Mouse (Mus musculus) embryonic facial prominence, embryonic 12.5 days (tissue): Measurements from ENCODE around the gene Ston1. TPM values are rescaled to one million over a fixed set of nuclear protein-coding genes. Genes with fewer than 3 reads are reported as not detected.
A peak's percentile ranks its signal among the peaks of the same experiment; 100 is the strongest.

ENCODE experiments used
- ATAC-seq: fragments of 200-750 bp; cut with Nextera tagmentation; 2 replicates; pipeline ENCODE4 v1.8.0; 2017; ENCODE audit not compliant: insufficient number of reproducible peaks, insufficient read depth, low FRiP score, low TSS enrichment
- H3K27ac ChIP-seq: fragments of 300-500 bp; sonication (generic); 2 replicates; pipeline ENCODE4 v1.5.1; 2016; ENCODE audit warnings: mild to moderate bottlenecking
- H3K27me3 ChIP-seq: fragments of 300-500 bp; sonication (generic); 2 replicates; pipeline ENCODE4 v1.6.1; 2016; ENCODE audit warnings: mild to moderate bottlenecking, moderate library complexity
- H3K36me3 ChIP-seq: fragments of 300-500 bp; sonication (generic); 2 replicates; pipeline ENCODE4 v1.6.1; 2016; ENCODE audit warnings: mild to moderate bottlenecking
- H3K4me1 ChIP-seq: fragments of 300-500 bp; sonication (generic); 2 replicates; pipeline ENCODE4 v1.6.1; 2016
- H3K4me2 ChIP-seq: fragments of 300-500 bp; sonication (generic); replicated peaks from 2 replicates; pipeline ENCODE4 v1.6.1; 2016; ENCODE audit warnings: mild to moderate bottlenecking, moderate library complexity
- H3K4me3 ChIP-seq: fragments of 300-500 bp; sonication (generic); 2 replicates; pipeline ENCODE4 v1.5.1; 2016; ENCODE audit warnings: mild to moderate bottlenecking
- H3K9ac ChIP-seq: fragments of 300-500 bp; sonication (generic); 2 replicates; pipeline ENCODE4 v1.6.1; 2016; ENCODE audit warnings: mild to moderate bottlenecking, moderate library complexity
- H3K9me3 ChIP-seq: fragments of 300-500 bp; sonication (generic); 2 replicates; pipeline ENCODE4 v1.6.1; 2016; ENCODE audit warnings: mild to moderate bottlenecking, moderate library complexity
- WGBS: fragments of 180-500 bp; shearing (Covaris S2); methylation state at CpG from one replicate; pipeline ENCODE4 v1.1.7; 2016; 5-methylcytosine and 5-hydroxymethylcytosine counted together
- polyA plus RNA-seq: library from polyadenylated mRNA; unstranded; fragments of >200 nt; fragmentation: Nextera tagmentation; extraction: Ambion mirVana; gene quantifications from 2 replicates; pipeline ENCODE4 v1.2.1, GENCODE M21; 2016

Gene Ston1
- polyA plus RNA-seq, 1 experiment from 2014 or later = 4.9 TPM

- no peaks in the 10 kb centered on the region for H3K9me3 ChIP-seq
- no peak overlapping the region for H3K27ac ChIP-seq
- no peaks in the 10 kb centered on the region for H3K4me1 ChIP-seq
- no peak overlapping the region for H3K4me3 ChIP-seq
- no peak overlapping the region for H3K9ac ChIP-seq
- no peak for ATAC-seq
- no peak overlapping the region for H3K4me2 ChIP-seq
- 6% methylated on average over 9 of the region's 9 CpGs for WGBS
- no peaks in the 10 kb centered on the region for H3K27me3 ChIP-seq
- peaks cover 7% of the 10 kb centered on the region; the same call in 1 of the 2 replicates for H3K36me3 ChIP-seq
Measured at GRCm38 (mm10) chr17:88652010-88652409, 54.5 kb downstream of the Ston1 start.

GRCm38 (mm10) chr17:88652702-88653374 is 55.4 kb downstream of the Ston1 start:
- no peaks in the 10 kb centered on the region for H3K9me3 ChIP-seq
- 23% methylated on average over 21 of the region's 21 CpGs for WGBS
- no peaks in the 10 kb centered on the region for H3K27me3 ChIP-seq
- H3K27ac ChIP-seq = no peak overlapping the region
- peaks cover 7% of the 10 kb centered on the region; the same call in 1 of the 2 replicates for H3K36me3 ChIP-seq
- no peak overlapping the region for H3K4me2 ChIP-seq
- no peaks in the 10 kb centered on the region for H3K4me1 ChIP-seq
- 0 out of 2 replicates have a peak, but pooled peaks have one; percentile 38 for ATAC-seq
- no peak overlapping the region for H3K9ac ChIP-seq
- H3K4me3 ChIP-seq = no peak overlapping the region

GRCm38 (mm10) chr17:88653375-88653769 is 55.9 kb downstream of the Ston1 start:
- Histone ChIP-seq H3K9ac (no peak overlapping the region), H3K27ac (no peak overlapping the region), H3K27me3 (no peaks in the 10 kb centered on the region), H3K4me2 (no peak overlapping the region), H3K36me3 (peaks cover 5% of the 10 kb centered on the region; the same call in 1 of the 2 replicates), H3K9me3 (no peaks in the 10 kb centered on the region), H3K4me3 (no peak overlapping the region), H3K4me1 (no peaks in the 10 kb centered on the region)
- no peak for ATAC-seq
- 81% methylated on average over 4 of the region's 4 CpGs for WGBS

GRCm38 (mm10) chr17:88658510-88658909 is 61.0 kb downstream of the Ston1 start:
- WGBS = 87% methylated on average over 6 of the region's 6 CpGs
- ATAC-seq = no peak
- Histone ChIP-seq H3K36me3 (no peaks in the 10 kb centered on the region), H3K9ac (no peak overlapping the region), H3K27ac (no peak overlapping the region), H3K9me3 (no peaks in the 10 kb centered on the region), H3K27me3 (no peaks in the 10 kb centered on the region), H3K4me3 (no peak overlapping the region), H3K4me2 (no peak overlapping the region), H3K4me1 (0 out of 2 replicates have a peak, but pooled peaks cover 2% of the 10 kb centered on the region)

GRCm38 (mm10) chr17:88666076-88666475 is 68.6 kb downstream of the Ston1 start:
- no peak overlapping the region for H3K9ac ChIP-seq
- H3K4me3 ChIP-seq = no peak overlapping the region
- no peaks in the 10 kb centered on the region for H3K36me3 ChIP-seq
- 0 out of 2 replicates have a peak, but pooled peaks cover 7% of the 10 kb centered on the region for H3K4me1 ChIP-seq
- H3K27me3 ChIP-seq = peaks cover 12% of the 10 kb centered on the region; the same call in 1 of the 2 replicates
- no peak overlapping the region for H3K4me2 ChIP-seq
- WGBS = 86% methylated on average over 2 of the region's 2 CpGs
- no peak overlapping the region for H3K27ac ChIP-seq
- H3K9me3 ChIP-seq = no peaks in the 10 kb centered on the region
- ATAC-seq = no peak

- Histone ChIP-seq H3K9me3 (no peaks in the 10 kb centered on the region), H3K9ac (no peak within 1 kb of the TSS), H3K27me3 (peaks cover 12% of the 10 kb centered on the region; the same call in 1 of the 2 replicates), H3K36me3 (no peaks in the 10 kb centered on the region), H3K4me2 (peak within 1 kb of the TSS; percentile 33), H3K4me1 (0 out of 2 replicates have a peak, but pooled peaks cover 7% of the 10 kb centered on the region), H3K4me3 (no peak within 1 kb of the TSS), H3K27ac (no peak within 1 kb of the TSS)
- no peak for ATAC-seq
- WGBS = 34% methylated on average over 21 of the region's 21 CpGs
Measured at GRCm38 (mm10) chr17:88668452-88668851, 71.0 kb downstream of the Ston1 start, which contains the start of gene Gtf2a1l. TSS of gene Gtf2a1l (plus strand) at chr17:88668660.

GRCm38 (mm10) chr17:88669921-88670320 is 72.4 kb downstream of the Ston1 start:
- no peak overlapping the region for H3K4me3 ChIP-seq
- H3K27ac ChIP-seq = no peak overlapping the region
- ATAC-seq = no peak
- H3K4me1 ChIP-seq = 0 out of 2 replicates have a peak, but pooled peaks cover 7% of the 10 kb centered on the region
- no peak overlapping the region for H3K4me2 ChIP-seq
- H3K9me3 ChIP-seq = no peaks in the 10 kb centered on the region
- WGBS = 14% methylated on average over 2 of the region's 2 CpGs
- no peaks in the 10 kb centered on the region for H3K36me3 ChIP-seq
- no peak overlapping the region for H3K9ac ChIP-seq
- peaks cover 12% of the 10 kb centered on the region; the same call in 1 of the 2 replicates for H3K27me3 ChIP-seq

GRCm38 (mm10) chr17:88670800-88671199 is 73.3 kb downstream of the Ston1 start:
- Histone ChIP-seq H3K4me2 (no peak overlapping the region), H3K36me3 (no peaks in the 10 kb centered on the region), H3K27me3 (0 out of 2 replicates have a peak, but pooled peaks cover 5% of the 10 kb centered on the region), H3K4me3 (no peak overlapping the region), H3K4me1 (0 out of 2 replicates have a peak, but pooled peaks cover 7% of the 10 kb centered on the region), H3K27ac (peak overlapping the region; percentile 9; the same call in 1 of the 2 replicates), H3K9me3 (no peaks in the 10 kb centered on the region), H3K9ac (no peak overlapping the region)
- 14% methylated on average over 4 of the region's 4 CpGs for WGBS
- no peak for ATAC-seq

- Histone ChIP-seq H3K27me3 (no peaks in the 10 kb centered on the region), H3K4me2 (no peak overlapping the region), H3K36me3 (no peaks in the 10 kb centered on the region), H3K9me3 (no peaks in the 10 kb centered on the region), H3K4me1 (0 out of 2 replicates have a peak, but pooled peaks cover 3% of the 10 kb centered on the region), H3K9ac (no peak overlapping the region), H3K27ac (no peak overlapping the region), H3K4me3 (no peak overlapping the region)
- 89% methylated on average over 23 of the region's 23 CpGs for WGBS
- ATAC-seq = no peak
Measured at GRCm38 (mm10) chr17:88675310-88676309, 78.1 kb downstream of the Ston1 start.

- Histone ChIP-seq H3K9ac (no peak overlapping the region), H3K4me3 (no peak overlapping the region), H3K9me3 (no peaks in the 10 kb centered on the region), H3K4me2 (no peak overlapping the region), H3K27ac (no peak overlapping the region), H3K36me3 (no peaks in the 10 kb centered on the region), H3K27me3 (no peaks in the 10 kb centered on the region), H3K4me1 (no peaks in the 10 kb centered on the region)
- WGBS = 61% methylated on average over 11 of the region's 11 CpGs
- ATAC-seq = no peak
Measured at GRCm38 (mm10) chr17:88688226-88688625, 90.7 kb downstream of the Ston1 start.

GRCm38 (mm10) chr17:88696656-88697333 is 99.3 kb downstream of the Ston1 start:
- 0 out of 2 replicates have a peak overlapping the region, but pooled peaks have one; percentile 5 for H3K4me2 ChIP-seq
- peak; percentile 76; the same call in 1 of the 2 replicates for ATAC-seq

More at GRCm38 (mm10) chr17:88696656-88697333, 99.3 kb downstream of the Ston1 start:
- WGBS = 39% methylated on average over 9 of the region's 9 CpGs
- Histone ChIP-seq H3K9me3 (peaks cover 4% of the 10 kb centered on the region; the same call in 1 of the 2 replicates), H3K27me3 (no peaks in the 10 kb centered on the region), H3K4me3 (no peak overlapping the region), H3K27ac (peak overlapping the region; percentile 55; the same call in 1 of the 2 replicates), H3K9ac (no peak overlapping the region), H3K4me1 (peaks cover 12% of the 10 kb centered on the region; the same call in 1 of the 2 replicates), H3K36me3 (no peaks in the 10 kb centered on the region)
